Mouse (Mus musculus) kidney, embryonic 15.5 days (tissue): ENCODE results near the gene Dner. TPM values are rescaled to one million over a fixed set of nuclear protein-coding genes. Genes with fewer than 3 reads are reported as not detected.

Experiments used
- ATAC-seq: fragments of 200-750 bp; cut with Nextera tagmentation; replicated peaks from 2 replicates; pipeline ENCODE4 v1.8.0; 2017; ENCODE audit warnings: moderate TSS enrichment; ENCODE audit not compliant: low FRiP score
- H3K27ac ChIP-seq: fragments of 300-500 bp; sonication (generic); 2 replicates; pipeline ENCODE4 v1.5.1; 2015; ENCODE audit warnings: mild to moderate bottlenecking, inconsistent platforms
- H3K27me3 ChIP-seq: fragments of 300-500 bp; sonication (generic); 2 replicates; pipeline ENCODE4 v1.6.1; 2015; ENCODE audit warnings: inconsistent platforms
- H3K36me3 ChIP-seq: fragments of 300-500 bp; sonication (generic); 2 replicates; pipeline ENCODE4 v1.6.1; 2015; ENCODE audit warnings: inconsistent platforms
- H3K4me1 ChIP-seq: fragments of 300-500 bp; sonication (generic); 2 replicates; pipeline ENCODE4 v1.6.1; 2015; ENCODE audit warnings: inconsistent platforms
- H3K4me2 ChIP-seq: fragments of 300-500 bp; sonication (generic); 2 replicates; pipeline ENCODE4 v1.6.1; 2015; ENCODE audit warnings: moderate library complexity, mild to moderate bottlenecking, inconsistent platforms
- H3K4me3 ChIP-seq: fragments of 300-500 bp; sonication (generic); replicated peaks from 2 replicates; pipeline ENCODE4 v1.5.1; 2015; ENCODE audit warnings: mild to moderate bottlenecking, inconsistent platforms
- H3K9ac ChIP-seq: fragments of 300-500 bp; sonication (generic); 2 replicates; pipeline ENCODE4 v1.6.1; 2015; ENCODE audit warnings: mild to moderate bottlenecking, inconsistent platforms
- H3K9me3 ChIP-seq: fragments of 300-500 bp; sonication (generic); replicated peaks from 2 replicates; pipeline ENCODE4 v1.6.1; 2016; ENCODE audit warnings: inconsistent platforms
- WGBS: fragments of 180-500 bp; shearing (Covaris S2); methylation state at CpG from one replicate; pipeline ENCODE4 v1.1.7; 2015; ENCODE audit warnings: mixed read lengths; 5-methylcytosine and 5-hydroxymethylcytosine counted together
- polyA plus RNA-seq: library from polyadenylated mRNA; unstranded; fragments of >200 nt; fragmentation: Nextera tagmentation; extraction: Ambion mirVana; gene quantifications from 2 replicates; pipeline ENCODE4 v1.2.1, GENCODE M21; 2015

Dner gene
- polyA plus RNA-seq, 1 experiment from 2014 or later = 2.5 TPM

- no peaks in the 10 kb centered on the region for H3K27me3 ChIP-seq
- H3K9ac ChIP-seq = no peak overlapping the region
- H3K4me1 ChIP-seq = no peaks in the 10 kb centered on the region
- no peak overlapping the region for H3K4me2 ChIP-seq
- no peaks in the 10 kb centered on the region for H3K9me3 ChIP-seq
- no peak overlapping the region for H3K4me3 ChIP-seq
- ATAC-seq = peak; percentile 80
- no peaks in the 10 kb centered on the region for H3K36me3 ChIP-seq
- H3K27ac ChIP-seq = no peak overlapping the region
- 59% methylated on average over 3 of the region's 3 CpGs for WGBS
These were observed 74.7 kb downstream of the Dner start for GRCm38 (mm10) chr1:84621308-84621707.

- Histone ChIP-seq H3K4me2 (peak overlapping the region; percentile 52), H3K27ac (no peak overlapping the region), H3K4me1 (no peaks in the 10 kb centered on the region), H3K9ac (no peak overlapping the region), H3K27me3 (no peaks in the 10 kb centered on the region), H3K4me3 (0 out of 2 replicates have a peak overlapping the region, but pooled peaks have one; percentile 4), H3K36me3 (no peaks in the 10 kb centered on the region), H3K9me3 (no peaks in the 10 kb centered on the region)
- peak; percentile 41; the same call in 1 of the 2 replicates for ATAC-seq
- WGBS = 26% methylated on average over 16 of the region's 16 CpGs
These were observed 76.8 kb downstream of the Dner start for GRCm38 (mm10) chr1:84619131-84619760.

- H3K9me3 ChIP-seq = no peaks in the 10 kb centered on the region
- no peak for ATAC-seq
- WGBS = 62% methylated on average over 1 of the region's 1 CpGs
These were observed 77.9 kb downstream of the Dner start for GRCm38 (mm10) chr1:84618094-84618493.

GRCm38 (mm10) chr1:84616133-84616532, 79.9 kb downstream of the Dner start:
- Histone ChIP-seq H3K27me3 (no peaks in the 10 kb centered on the region), H3K4me2 (no peak overlapping the region), H3K4me3 (no peak overlapping the region), H3K9ac (no peak overlapping the region), H3K27ac (no peak overlapping the region), H3K4me1 (no peaks in the 10 kb centered on the region), H3K9me3 (no peaks in the 10 kb centered on the region), H3K36me3 (no peaks in the 10 kb centered on the region)
- ATAC-seq = no peak

More at GRCm38 (mm10) chr1:84618094-84618493, 77.9 kb downstream of the Dner start:
- Histone ChIP-seq H3K27ac (0 out of 2 replicates have a peak overlapping the region, but pooled peaks have one; percentile 10), H3K36me3 (no peaks in the 10 kb centered on the region), H3K27me3 (no peaks in the 10 kb centered on the region), H3K4me2 (no peak overlapping the region), H3K4me3 (no peak overlapping the region), H3K4me1 (no peaks in the 10 kb centered on the region), H3K9ac (no peak overlapping the region)

- no peak overlapping the region for H3K4me3 ChIP-seq
- H3K27me3 ChIP-seq = no peaks in the 10 kb centered on the region
- H3K9ac ChIP-seq = no peak overlapping the region
- no peak overlapping the region for H3K4me2 ChIP-seq
- no peak for ATAC-seq
- no peaks in the 10 kb centered on the region for H3K36me3 ChIP-seq
- H3K9me3 ChIP-seq = no peaks in the 10 kb centered on the region
- WGBS = 84% methylated on average over 7 of the region's 7 CpGs
- no peaks in the 10 kb centered on the region for H3K4me1 ChIP-seq
- H3K27ac ChIP-seq = no peak overlapping the region
These were observed 81.4 kb downstream of the Dner start for GRCm38 (mm10) chr1:84614596-84614995.

- H3K4me3 ChIP-seq = no peak overlapping the region
- no peaks in the 10 kb centered on the region for H3K27me3 ChIP-seq
- ATAC-seq = no peak
- no peaks in the 10 kb centered on the region for H3K4me1 ChIP-seq
- H3K27ac ChIP-seq = no peak overlapping the region
- H3K4me2 ChIP-seq = no peak overlapping the region
- H3K36me3 ChIP-seq = no peaks in the 10 kb centered on the region
- WGBS = 87% methylated on average over 8 of the region's 8 CpGs
- H3K9me3 ChIP-seq = no peaks in the 10 kb centered on the region
- H3K9ac ChIP-seq = no peak overlapping the region
These were observed 82.9 kb downstream of the Dner start for GRCm38 (mm10) chr1:84613119-84613518.

GRCm38 (mm10) chr1:84611331-84611730, 84.7 kb downstream of the Dner start:
- H3K9me3 ChIP-seq = no peaks in the 10 kb centered on the region
- 81% methylated on average over 3 of the region's 3 CpGs for WGBS
- H3K27me3 ChIP-seq = no peaks in the 10 kb centered on the region
- no peak overlapping the region for H3K27ac ChIP-seq
- ATAC-seq = no peak
- no peak overlapping the region for H3K4me3 ChIP-seq
- H3K9ac ChIP-seq = no peak overlapping the region
- H3K4me1 ChIP-seq = no peaks in the 10 kb centered on the region
- H3K4me2 ChIP-seq = no peak overlapping the region
- no peaks in the 10 kb centered on the region for H3K36me3 ChIP-seq

- Histone ChIP-seq H3K4me3 (no peak overlapping the region), H3K36me3 (no peaks in the 10 kb centered on the region), H3K4me2 (no peak overlapping the region), H3K9ac (no peak overlapping the region), H3K27me3 (no peaks in the 10 kb centered on the region), H3K4me1 (no peaks in the 10 kb centered on the region), H3K27ac (no peak overlapping the region), H3K9me3 (no peaks in the 10 kb centered on the region)
- WGBS = 87% methylated on average over 5 of the region's 5 CpGs
- ATAC-seq = no peak
These were observed 97.0 kb downstream of the Dner start for GRCm38 (mm10) chr1:84599025-84599424.

GRCm38 (mm10) chr1:84596023-84596422, 100.0 kb downstream of the Dner start:
- WGBS = 77% methylated on average over 3 of the region's 3 CpGs
- H3K9me3 ChIP-seq = no peaks in the 10 kb centered on the region
- no peaks in the 10 kb centered on the region for H3K4me1 ChIP-seq
- no peaks in the 10 kb centered on the region for H3K27me3 ChIP-seq
- H3K4me3 ChIP-seq = no peak overlapping the region
- H3K27ac ChIP-seq = no peak overlapping the region
- H3K9ac ChIP-seq = no peak overlapping the region
- no peaks in the 10 kb centered on the region for H3K36me3 ChIP-seq
- H3K4me2 ChIP-seq = no peak overlapping the region
- ATAC-seq = no peak

- WGBS = 75% methylated on average over 3 of the region's 3 CpGs
- no peak overlapping the region for H3K4me2 ChIP-seq
- H3K36me3 ChIP-seq = no peaks in the 10 kb centered on the region
- ATAC-seq = no peak
- H3K27ac ChIP-seq = no peak overlapping the region
- no peaks in the 10 kb centered on the region for H3K9me3 ChIP-seq
- H3K4me3 ChIP-seq = no peak overlapping the region
- no peak overlapping the region for H3K9ac ChIP-seq
- H3K27me3 ChIP-seq = no peaks in the 10 kb centered on the region
- H3K4me1 ChIP-seq = no peaks in the 10 kb centered on the region
These were observed 103.6 kb downstream of the Dner start for GRCm38 (mm10) chr1:84592394-84592793.

GRCm38 (mm10) chr1:84590534-84590933, 105.5 kb downstream of the Dner start:
- no peak for ATAC-seq
- no peaks in the 10 kb centered on the region for H3K36me3 ChIP-seq
- no peak overlapping the region for H3K27ac ChIP-seq
- no peaks in the 10 kb centered on the region for H3K4me1 ChIP-seq
- H3K4me3 ChIP-seq = no peak overlapping the region
- H3K27me3 ChIP-seq = no peaks in the 10 kb centered on the region
- 72% methylated on average over 9 of the region's 9 CpGs for WGBS
- H3K4me2 ChIP-seq = no peak overlapping the region
- H3K9me3 ChIP-seq = no peaks in the 10 kb centered on the region
- H3K9ac ChIP-seq = no peak overlapping the region

- 23% methylated on average over 6 of the region's 6 CpGs for WGBS
- no peak overlapping the region for H3K9ac ChIP-seq
- H3K27ac ChIP-seq = no peak overlapping the region
- no peak overlapping the region for H3K4me3 ChIP-seq
- no peak overlapping the region for H3K4me2 ChIP-seq
- H3K36me3 ChIP-seq = no peaks in the 10 kb centered on the region
- no peaks in the 10 kb centered on the region for H3K27me3 ChIP-seq
- H3K9me3 ChIP-seq = no peaks in the 10 kb centered on the region
- H3K4me1 ChIP-seq = no peaks in the 10 kb centered on the region
- no peak for ATAC-seq
These were observed 110.6 kb downstream of the Dner start for GRCm38 (mm10) chr1:84585434-84585833.

GRCm38 (mm10) chr1:84581812-84582211, 114.2 kb downstream of the Dner start:
- no peak for ATAC-seq
- H3K4me3 ChIP-seq = no peak overlapping the region
- H3K27ac ChIP-seq = no peak overlapping the region
- H3K4me1 ChIP-seq = no peaks in the 10 kb centered on the region
- no peaks in the 10 kb centered on the region for H3K27me3 ChIP-seq
- H3K4me2 ChIP-seq = no peak overlapping the region
- no peaks in the 10 kb centered on the region for H3K36me3 ChIP-seq
- no peaks in the 10 kb centered on the region for H3K9me3 ChIP-seq
- H3K9ac ChIP-seq = no peak overlapping the region
- WGBS = 62% methylated on average over 2 of the region's 2 CpGs
